In genomic region chr10:41812566-41812965, GRCm38 (mm10) we compare ENCODE assay signal across 8 mouse cellular contexts. TPM values are rescaled to one million over a fixed set of nuclear protein-coding genes. Genes with fewer than 3 reads are reported as not detected.
DNase-seq lines count a peak whose midpoint lies in the region; ATAC-seq and TF ChIP-seq lines count a peak whose summit lies in the region.
"Had no signal": no experiment of that assay in that cellular context is flagged by ENCODE, and none has a peak within 500 bp of the region (broad histone marks: within the 10 kb centered on the region; RNA-seq: fewer than 3 reads in every experiment).

No protein-coding gene starts in this region.

- DNase-seq in lung, postnatal 0 days (ENCODE audit: low spot score): no peak
- no peak for DNase-seq in lung, adult 18-20 months
- no peak for DNase-seq in limb, embryonic 14.5 days (ENCODE audit: low spot score)
- DNase-seq in adrenal gland, adult 2 months: no peak
- no peak for DNase-seq in cerebellum, adult 11-12 months
- DNase-seq: lung, postnatal 10 days had no signal

- H3K4me2 ChIP-seq in lung, postnatal 0 days (replicated peaks; ENCODE audit: low read depth, low read length): peak overlapping the region; percentile 72
- peak overlapping the region; percentile 79 for H3K4me2 ChIP-seq in forebrain, embryonic 15.5 days (replicated peaks)
- H3K4me2 ChIP-seq in limb, embryonic 14.5 days (replicated peaks; ENCODE audit: low read depth, low read length, severe bottlenecking): peak overlapping the region; percentile 81
- H3K4me2 ChIP-seq in stomach, embryonic 15.5 days: peak overlapping the region; percentile 83

- no peaks in the 10 kb centered on the region for H3K27me3 ChIP-seq in lung, postnatal 0 days (replicated peaks; ENCODE audit: insufficient read depth, low read length)
- H3K27me3 ChIP-seq in forebrain, embryonic 15.5 days: no peaks in the 10 kb centered on the region
- H3K27me3 ChIP-seq in limb, embryonic 14.5 days (ENCODE audit: control insufficient read depth, insufficient read depth, low read length): no peaks in the 10 kb centered on the region
- no peaks in the 10 kb centered on the region for H3K27me3 ChIP-seq in stomach, embryonic 15.5 days (replicated peaks)

- peaks cover 16% of the 10 kb centered on the region; the same call in 1 of the 2 replicates for H3K4me1 ChIP-seq in lung, postnatal 0 days (ENCODE audit: insufficient read depth, low read depth, low read length)
- H3K4me1 ChIP-seq in forebrain, embryonic 15.5 days: peaks cover 39% of the 10 kb centered on the region
- peaks cover 19% of the 10 kb centered on the region for H3K4me1 ChIP-seq in limb, embryonic 14.5 days (ENCODE audit: control insufficient read depth, insufficient read depth, low read length)
- peaks cover 10% of the 10 kb centered on the region; the same call in 1 of the 2 replicates for H3K4me1 ChIP-seq in stomach, embryonic 15.5 days

- H3K27ac ChIP-seq in lung, postnatal 0 days (ENCODE audit: low read length): no peak overlapping the region
- H3K27ac ChIP-seq in forebrain, embryonic 15.5 days (replicated peaks): no peak overlapping the region
- no peak overlapping the region for H3K27ac ChIP-seq in limb, embryonic 14.5 days (replicated peaks; ENCODE audit: low read depth, low read length)
- H3K27ac ChIP-seq in stomach, embryonic 15.5 days: no peak overlapping the region

- no peaks in the 10 kb centered on the region for H3K9me3 ChIP-seq in lung, postnatal 0 days (ENCODE audit: low read length)
- H3K9me3 ChIP-seq in forebrain, embryonic 15.5 days: no peaks in the 10 kb centered on the region
- H3K9me3 ChIP-seq in limb, embryonic 14.5 days (ENCODE audit: control insufficient read depth, low read length): no peaks in the 10 kb centered on the region
- H3K9me3 ChIP-seq in stomach, embryonic 15.5 days: no peaks in the 10 kb centered on the region

- no peak for TF ChIP-seq POLR2A in limb, embryonic 14.5 days (IDR thresholded peaks at IDR 0.05; ENCODE audit: borderline replicate concordance, extremely low read depth, insufficient read depth, insufficient read length)

- H3K4me3 ChIP-seq in lung, postnatal 0 days (ENCODE audit: low read depth, low read length): peak overlapping the region; percentile 10; the same call in 1 of the 2 replicates
- peak overlapping the region; percentile 94 for H3K4me3 ChIP-seq in forebrain, embryonic 15.5 days
- peak overlapping the region; percentile 72 for H3K4me3 ChIP-seq in limb, embryonic 14.5 days (replicated peaks; ENCODE audit: low read length)
- H3K4me3 ChIP-seq in stomach, embryonic 15.5 days (replicated peaks): peak overlapping the region; percentile 13

- no peak for ATAC-seq in lung, postnatal 0 days
- ATAC-seq in forebrain, embryonic 15.5 days (replicated peaks): no peak
- ATAC-seq in limb, embryonic 14.5 days (ENCODE audit: low FRiP score, low read depth): no peak
- ATAC-seq in stomach, embryonic 15.5 days (ENCODE audit: insufficient read depth, low FRiP score, low read depth): no peak

- H3K36me3 ChIP-seq in lung, postnatal 0 days (ENCODE audit: insufficient read depth, low read length): no peaks in the 10 kb centered on the region
- H3K36me3 ChIP-seq in forebrain, embryonic 15.5 days: no peaks in the 10 kb centered on the region
- H3K36me3 ChIP-seq in limb, embryonic 14.5 days (ENCODE audit: control insufficient read depth, insufficient read depth, low read length): no peaks in the 10 kb centered on the region
- no peaks in the 10 kb centered on the region for H3K36me3 ChIP-seq in stomach, embryonic 15.5 days

- TF ChIP-seq EP300 in lung, postnatal 0 days (IDR thresholded peaks at IDR 0.05): no peak

- no peak overlapping the region for H3K9ac ChIP-seq in lung, postnatal 0 days (replicated peaks; ENCODE audit: low read depth)
- peak overlapping the region; percentile 42 for H3K9ac ChIP-seq in forebrain, embryonic 15.5 days (replicated peaks)
- no peak overlapping the region for H3K9ac ChIP-seq in limb, embryonic 14.5 days (ENCODE audit: low read depth, low read length, severe bottlenecking)
- H3K9ac ChIP-seq in stomach, embryonic 15.5 days: no peak overlapping the region

- 46% methylated on average over 6 of the region's 6 CpGs for WGBS in lung, postnatal 0 days
- WGBS in forebrain, embryonic 15.5 days: 72% methylated on average over 6 of the region's 6 CpGs
- WGBS in limb, embryonic 14.5 days: 76% methylated on average over 6 of the region's 6 CpGs
- WGBS in stomach, embryonic 15.5 days: 63% methylated on average over 6 of the region's 6 CpGs

- no peak for TF ChIP-seq CTCF in lung, postnatal 0 days (IDR thresholded peaks at IDR 0.05)

RNA-seq across cellular contexts. Expression of gene Sesn1, which starts 2.8 kb away (rescaled TPM):
- polyA plus RNA-seq in lung, postnatal 0 days (2015; fragmentation: Nextera tagmentation; extraction: Ambion mirVana): 26.5 and 36.6 TPM in 2 replicates
- 55.7 and 56.4 TPM in 2 replicates for polyA plus RNA-seq in forebrain, embryonic 15.5 days (2015; fragmentation: Nextera tagmentation; extraction: Ambion mirVana)
- polyA plus RNA-seq in limb, embryonic 14.5 days (2012; rRNA removed): 32.4 and 37.0 TPM in 2 replicates
- 42.9 and 46.8 TPM in 2 replicates for polyA plus RNA-seq in limb, embryonic 14.5 days (2014; fragmentation: Nextera tagmentation; extraction: Ambion mirVana)
- polyA plus RNA-seq in stomach, embryonic 15.5 days (2015; fragmentation: Nextera tagmentation; extraction: Ambion mirVana): 32.4 and 33.3 TPM in 2 replicates
- 10 to 100 TPM; 15.6 to 19.7 TPM for total RNA-seq in adrenal gland, adult 2 months (2021)
- 12.3 and 12.4 TPM in 2 replicates for polyA plus RNA-seq in adrenal gland, adult 2 months (2012; rRNA removed)

RNA-seq across cellular contexts. Expression of gene Cep57l1, which starts 2.9 kb away (rescaled TPM):
- 5.9 and 6.3 TPM in 2 replicates for polyA plus RNA-seq in lung, postnatal 0 days (2015; fragmentation: Nextera tagmentation; extraction: Ambion mirVana)
- polyA plus RNA-seq in forebrain, embryonic 15.5 days (2015; fragmentation: Nextera tagmentation; extraction: Ambion mirVana): 19.9 and 21.5 TPM in 2 replicates
- 10.8 and 13.2 TPM in 2 replicates for polyA plus RNA-seq in limb, embryonic 14.5 days (2012; rRNA removed)
- 16.8 and 20.4 TPM in 2 replicates for polyA plus RNA-seq in limb, embryonic 14.5 days (2014; fragmentation: Nextera tagmentation; extraction: Ambion mirVana)
- 21.2 and 22.1 TPM in 2 replicates for polyA plus RNA-seq in stomach, embryonic 15.5 days (2015; fragmentation: Nextera tagmentation; extraction: Ambion mirVana)
- total RNA-seq in adrenal gland, adult 2 months (2021): 1 to 10 TPM; 4.5 to 7.2 TPM
- polyA plus RNA-seq in adrenal gland, adult 2 months (2012; rRNA removed): 0.22 and 0.41 TPM in 2 replicates

Comparison
In these comparisons a context has a peak if more than half of its experiments do, and no peak if none do; other contexts are left out.
1. H3K4me3 ChIP-seq: peak in every context shown above with its lines; median percentile 94 in forebrain, embryonic 15.5 days; 72 in limb, embryonic 14.5 days; 13 in stomach, embryonic 15.5 days; 10 in lung, postnatal 0 days.